Mouse (Mus musculus): ENCODE data around the gene Gm49354.
"Not testable (repeated sequence)": the region's sequence is repeated elsewhere in the genome, so short reads cannot be mapped to it uniquely, and the experiment has no call there.

Gene Gm49354

GRCm38 (mm10) chr13:59768531-59768930 is 13.5 kb downstream of the Gm49354 start:
- no peak for DNase-seq (ENCODE audit: low spot score in 2 of 2)

GRCm38 (mm10) chr13:59766786-59767515 is 15.1 kb downstream of the Gm49354 start:
- no peak for DNase-seq (ENCODE audit: low spot score in 2 of 2)

DNA sequence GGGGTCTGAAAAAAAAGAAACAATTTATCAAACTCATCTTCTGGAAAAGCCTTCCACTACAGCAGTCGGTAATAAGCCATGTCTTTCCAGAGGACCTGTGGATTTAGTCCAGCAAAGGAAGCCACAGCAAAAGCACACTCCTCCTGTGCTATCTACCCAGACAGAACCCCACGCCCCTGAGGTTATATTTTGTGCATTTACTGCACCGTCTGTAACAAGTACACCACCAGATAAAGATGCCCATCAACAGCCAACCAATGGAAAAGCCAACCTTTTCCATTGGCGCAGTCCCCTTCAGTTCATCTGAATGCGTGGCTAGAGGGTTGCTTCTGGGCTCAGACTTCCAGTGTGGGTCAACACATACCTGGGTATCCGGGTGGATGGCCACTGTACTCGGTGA is 19.3 kb downstream of the Gm49354 start:
- no peak for DNase-seq (ENCODE audit: low spot score in 2 of 2)

DNA sequence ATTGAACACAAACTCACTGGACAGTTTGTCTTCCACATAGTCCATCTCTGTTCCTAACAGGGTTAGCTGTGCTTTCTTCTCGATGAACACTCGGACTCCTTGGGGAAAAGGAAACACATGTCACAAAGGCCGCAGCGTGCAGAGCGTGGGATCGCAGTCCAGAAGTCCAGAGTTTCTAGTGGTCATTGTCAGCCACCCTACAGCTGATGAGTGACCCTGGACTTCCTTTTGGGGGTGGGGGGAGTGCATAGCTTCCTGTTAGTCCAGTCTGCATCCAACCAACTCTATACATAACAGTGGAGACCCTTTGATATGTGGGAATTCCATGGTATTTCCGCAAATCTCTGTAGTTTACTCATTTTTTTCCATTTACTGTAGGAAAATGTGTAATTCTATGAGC is 25.1 kb downstream of the Gm49354 start:
- DNase-seq (ENCODE audit: low spot score in 2 of 2): peak in 1 of 2 experiments; percentile 16

DNA sequence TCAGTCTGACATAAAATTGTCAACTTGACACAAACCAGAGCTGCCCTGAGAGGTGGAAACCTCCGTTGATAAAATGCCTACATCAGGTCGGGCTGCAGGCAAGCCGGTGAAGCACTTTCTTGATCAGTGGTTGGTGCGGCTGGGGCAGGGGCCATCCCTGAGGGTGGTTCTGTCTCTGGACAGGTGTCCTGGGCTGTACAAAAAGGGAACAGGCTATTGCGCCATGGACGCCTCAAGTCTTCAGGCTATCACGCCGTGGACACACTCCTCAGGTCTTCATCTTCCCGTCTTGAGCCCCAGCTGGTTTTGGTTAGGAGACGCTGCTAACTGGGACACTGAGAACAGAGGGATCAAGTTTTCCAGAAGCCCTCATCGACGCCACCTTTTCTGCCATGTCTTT is 31.7 kb downstream of the Gm49354 start:
- no peak for DNase-seq (ENCODE audit: low spot score in 2 of 2)

DNA sequence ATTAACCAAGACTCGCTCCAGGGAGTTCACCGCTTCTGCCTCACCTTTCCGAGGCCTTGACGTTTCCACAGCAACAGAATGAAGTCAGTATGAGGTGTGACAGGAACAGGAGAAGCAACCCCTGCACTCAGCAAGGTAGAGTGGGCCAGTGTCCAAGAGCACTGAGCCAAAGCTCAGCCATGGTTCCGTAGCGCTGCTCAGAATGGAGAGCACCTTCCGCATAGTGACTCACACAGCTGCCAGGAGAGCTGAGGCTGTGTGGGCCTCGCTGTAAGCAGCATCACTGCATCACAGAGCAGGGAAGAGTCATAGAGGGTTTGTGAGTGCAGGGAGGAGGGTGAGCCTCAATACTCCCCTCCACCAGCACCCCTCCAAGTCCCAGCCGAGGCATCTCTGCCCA is 35.3 kb downstream of the Gm49354 start, which contains the start of gene 1700014D04Rik:
1700014D04Rik (minus strand) TSS at position 42 of the 400 bp plus-strand sequence.
- DNase-seq (ENCODE audit: low spot score in 2 of 2): no peak

DNA sequence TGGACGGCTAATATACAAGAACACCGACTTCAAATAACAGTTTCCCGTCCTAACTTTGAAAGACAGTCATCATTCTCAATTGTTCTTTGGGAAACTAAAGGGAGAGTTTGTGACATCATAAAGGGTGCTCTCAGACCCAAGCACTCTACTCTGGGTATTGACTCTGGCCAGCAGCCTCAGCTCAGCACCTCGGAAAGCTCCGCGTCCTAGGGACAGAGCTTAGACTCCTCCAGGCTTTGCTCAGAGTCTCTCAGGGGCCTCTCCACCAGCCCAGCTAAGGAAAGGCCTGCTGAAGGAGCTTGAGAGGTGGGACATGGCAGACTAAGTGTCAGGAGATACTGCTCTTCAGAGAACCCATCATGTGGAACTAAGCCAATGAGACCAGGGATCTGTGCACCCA is 35.9 kb downstream of the Gm49354 start:
- DNase-seq (ENCODE audit: low spot score in 2 of 2): no peak

DNA sequence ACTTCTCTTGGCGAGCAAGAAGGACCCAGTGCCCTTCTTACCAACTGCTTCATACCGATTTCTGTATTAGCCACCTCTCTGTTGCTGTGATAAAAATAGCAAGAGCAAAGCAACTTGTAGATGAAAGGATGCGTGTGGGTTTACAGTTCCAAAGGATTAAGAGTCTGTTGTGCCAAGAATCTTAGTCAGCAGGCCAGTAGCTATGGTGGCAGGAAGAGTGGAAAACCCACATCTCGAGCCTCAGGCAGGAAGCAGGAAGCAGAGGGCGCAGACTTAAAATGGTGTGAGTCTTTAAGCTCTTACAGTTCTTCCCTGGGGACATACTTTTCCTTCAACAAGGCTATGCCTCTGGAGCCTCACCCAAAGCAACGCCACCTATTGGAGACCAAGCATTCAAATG is 36.6 kb downstream of the Gm49354 start:
- no peak for DNase-seq (ENCODE audit: low spot score in 2 of 2)

DNA sequence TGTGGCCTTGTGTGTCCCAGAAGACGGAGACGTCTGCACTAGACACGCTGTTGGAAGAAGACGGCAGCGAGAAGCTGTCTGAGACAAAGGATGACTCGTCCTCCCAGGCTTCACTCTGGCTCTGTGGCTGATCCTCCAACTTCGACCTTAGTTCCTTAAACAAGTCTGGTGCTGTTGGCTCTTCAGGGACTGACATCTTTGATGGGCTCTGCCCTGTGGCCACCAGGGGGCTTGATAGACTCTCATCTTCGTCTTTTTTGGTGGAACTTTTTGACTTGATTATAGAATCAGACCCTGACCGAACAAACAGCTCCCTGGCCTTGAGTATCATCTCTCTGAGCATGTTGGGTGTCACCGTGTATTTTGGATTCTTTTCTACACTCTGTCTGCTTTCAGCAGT is 40.3 kb downstream of the Gm49354 start:
- no peak for DNase-seq (ENCODE audit: low spot score in 2 of 2)

DNA sequence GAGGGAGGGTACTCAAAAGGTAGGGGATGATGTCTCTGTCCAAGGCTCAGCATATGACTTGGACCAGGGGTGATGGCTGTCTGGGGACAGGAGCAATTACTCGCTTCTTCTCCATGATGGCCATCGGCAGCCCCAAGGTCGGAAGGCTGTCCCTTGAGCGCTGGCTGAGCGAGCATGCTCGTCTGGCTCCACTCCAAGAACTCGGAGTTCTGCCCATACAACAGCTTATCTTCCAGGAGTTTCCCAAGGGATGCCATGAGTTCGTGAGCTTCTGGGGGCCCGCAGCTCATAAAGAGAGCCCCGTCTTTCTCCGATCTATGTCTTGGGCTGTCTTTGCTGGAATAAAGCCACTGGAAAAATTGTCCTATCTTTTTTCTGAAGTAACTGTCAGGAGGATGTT is 40.9 kb downstream of the Gm49354 start:
- DNase-seq (ENCODE audit: low spot score in 2 of 2): peak; percentile 40 to 47

GRCm38 (mm10) chr13:59739397-59739796 is 42.6 kb downstream of the Gm49354 start:
- no peak for DNase-seq (ENCODE audit: low spot score in 2 of 2)

DNA sequence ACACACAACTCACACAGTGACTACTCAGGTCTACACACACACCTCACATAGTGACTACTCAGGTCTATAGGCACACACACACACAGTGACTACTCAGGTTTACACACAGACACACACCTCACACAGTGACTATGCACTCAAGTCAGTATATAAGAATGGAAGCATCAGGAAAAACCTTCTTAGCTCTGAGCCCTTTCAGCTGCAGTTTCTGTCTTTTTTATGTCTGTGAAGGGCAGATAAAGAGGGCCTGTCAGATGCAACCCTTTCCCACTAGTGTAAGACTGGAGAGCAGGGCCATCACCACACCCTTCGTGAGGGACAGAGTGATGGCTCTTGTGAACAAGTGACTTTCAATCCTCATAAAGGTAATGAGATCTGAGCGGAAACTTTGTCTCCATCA is 43.6 kb downstream of the Gm49354 start:
- no peak for DNase-seq (ENCODE audit: low spot score in 2 of 2)

GRCm38 (mm10) chr13:59735190-59735589 is 46.9 kb downstream of the Gm49354 start:
- no peak for DNase-seq (ENCODE audit: low spot score in 2 of 2)

- not testable (repeated sequence) for DNase-seq (ENCODE audit: low spot score in 2 of 2)
These were observed 47.7 kb downstream of the Gm49354 start for GRCm38 (mm10) chr13:59734347-59734746.

- no peak for DNase-seq (ENCODE audit: low spot score in 2 of 2)
These were observed 48.1 kb downstream of the Gm49354 start for GRCm38 (mm10) chr13:59733936-59734335.

- DNase-seq (ENCODE audit: low spot score in 2 of 2): no peak
These were observed 50.4 kb downstream of the Gm49354 start, which contains the start of gene Spata31d1d for GRCm38 (mm10) chr13:59731652-59732051. TSS of gene Spata31d1d (minus strand) at chr13:59731752.

GRCm38 (mm10) chr13:59728378-59729093 is 53.5 kb downstream of the Gm49354 start:
- DNase-seq (ENCODE audit: low spot score in 2 of 2): peak; percentile 53 to 73

DNA sequence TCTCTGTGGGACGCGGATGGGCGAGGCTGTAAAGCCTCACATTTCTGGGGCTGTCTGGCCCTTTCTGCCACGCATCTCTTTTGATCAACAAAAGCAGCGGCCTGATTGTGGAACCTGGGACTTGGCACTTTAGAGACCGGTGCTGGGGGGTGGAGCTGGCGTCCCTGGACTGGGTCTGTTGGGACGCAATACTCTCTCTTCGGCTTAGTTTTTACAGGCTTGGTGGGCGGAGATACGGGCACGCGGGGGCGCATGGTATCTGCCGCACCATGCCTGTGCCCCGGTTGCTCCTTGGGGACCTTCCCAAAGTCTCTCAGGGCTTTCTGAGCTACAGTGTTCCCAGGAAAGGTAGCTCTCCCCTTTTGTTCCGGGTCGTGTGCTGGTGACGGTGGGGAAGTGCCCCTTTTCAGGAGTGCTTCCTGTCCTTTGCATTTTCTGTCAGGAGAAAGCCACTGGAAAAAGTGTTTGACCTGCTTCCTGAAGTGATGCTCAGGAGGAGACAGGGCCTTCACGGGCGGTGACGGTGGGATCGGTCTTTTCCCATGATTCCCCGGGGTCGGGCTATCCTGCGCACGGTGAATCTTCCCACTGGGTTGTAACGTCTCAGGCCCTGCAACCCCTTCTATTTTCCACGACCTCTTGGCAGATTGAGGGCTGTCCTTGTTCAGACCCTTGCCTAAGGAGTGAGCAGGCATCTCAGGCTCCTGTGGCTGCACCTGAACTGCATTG is 55.7 kb downstream of the Gm49354 start:
- no peak for DNase-seq (ENCODE audit: low spot score in 2 of 2)

DNA sequence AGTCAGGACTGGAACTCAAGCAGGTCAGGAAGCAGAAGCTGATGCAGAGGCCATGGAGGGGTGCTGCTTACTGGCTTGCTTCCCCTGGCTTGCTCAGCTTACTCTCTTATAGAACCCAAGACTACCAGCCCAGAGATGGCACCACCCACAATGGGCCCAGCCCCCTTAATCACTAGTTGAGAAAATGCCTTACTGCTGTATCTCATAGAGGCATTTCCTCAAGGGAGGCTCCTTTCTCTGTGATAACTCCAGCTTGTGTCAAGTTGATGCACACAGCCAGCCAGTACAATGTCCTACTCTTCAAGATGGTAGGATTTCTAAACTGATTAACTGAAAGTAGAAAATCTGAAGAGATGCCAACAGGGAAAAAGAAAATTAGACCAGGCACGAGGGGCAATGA is 60.0 kb downstream of the Gm49354 start:
- not testable (repeated sequence) for DNase-seq (ENCODE audit: low spot score in 2 of 2)

- no peak for DNase-seq (ENCODE audit: low spot score in 2 of 2)
These were observed 62.6 kb downstream of the Gm49354 start for GRCm38 (mm10) chr13:59719475-59719874.

GRCm38 (mm10) chr13:59718857-59719440 is 63.1 kb downstream of the Gm49354 start:
- peak; percentile 34 to 48 for DNase-seq (ENCODE audit: low spot score in 2 of 2)

DNA sequence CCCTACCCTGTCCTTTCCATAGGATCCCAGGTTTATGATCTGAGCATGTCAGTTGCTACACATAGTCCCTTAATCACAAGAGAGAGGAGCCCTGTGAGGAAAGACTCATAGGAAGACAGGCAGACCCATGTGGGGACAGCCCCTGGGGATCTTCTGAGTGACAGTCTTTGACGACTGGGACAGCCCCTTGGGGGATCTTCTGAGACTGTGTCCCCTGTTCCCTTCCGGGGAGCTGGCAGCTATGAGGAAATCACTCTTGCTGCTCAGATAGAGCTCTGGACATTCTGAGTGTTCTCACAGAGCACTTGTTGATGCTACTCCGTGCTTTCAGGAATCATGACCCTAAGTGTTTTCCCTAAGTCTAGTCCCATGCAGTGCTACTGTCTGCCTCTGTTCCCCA is 68.3 kb downstream of the Gm49354 start:
- DNase-seq (ENCODE audit: low spot score in 2 of 2): no peak
